Mouse (Mus musculus): ENCODE measurements around the gene Cldn15.

GRCm38 (mm10) chr5:136965210-136965609 is 1.2 kb upstream of the Cldn15 start:
- no peak for TF ChIP-seq CTCF (IDR thresholded peaks at IDR 0.05)
- no peak for TF ChIP-seq POLR2A (IDR thresholded peaks at IDR 0.05; ENCODE audit: insufficient read depth, low read depth, low read length)
- TF ChIP-seq EP300 (IDR thresholded peaks at IDR 0.05; ENCODE audit: insufficient read depth, low read depth, low read length) = no peak

All from heart, adult 2 months (tissue).